In the genomic region with DNA sequence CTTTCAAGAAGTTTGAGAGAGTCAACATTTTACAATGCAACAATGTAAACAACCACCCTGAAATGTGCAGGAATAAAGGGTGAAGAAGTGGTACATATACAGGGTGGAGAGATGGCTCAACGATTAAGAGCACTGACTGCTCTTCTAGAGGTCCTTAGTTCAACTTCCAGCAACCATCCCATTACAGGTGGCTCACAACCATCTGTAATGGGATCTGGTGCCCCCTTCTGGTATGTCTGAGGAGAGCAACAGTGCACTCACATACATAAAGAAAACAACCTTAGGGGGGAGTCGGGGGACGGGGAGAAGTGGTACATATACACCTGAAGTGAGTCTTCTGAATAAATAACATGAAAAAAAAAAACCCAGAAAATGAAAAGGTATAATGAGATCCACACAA, we compare ENCODE assay signal across 9 mouse cellular contexts.
DNase-seq lines count a peak whose midpoint lies in the region; ATAC-seq and TF ChIP-seq lines count a peak whose summit lies in the region.
"Had no signal": no experiment of that assay in that cellular context is flagged by ENCODE, and none has a peak within 500 bp of the region (broad histone marks: within the 10 kb centered on the region; RNA-seq: fewer than 3 reads in every experiment).

No protein-coding gene starts in this region.

- no peaks in the 10 kb centered on the region for H3K4me1 ChIP-seq in kidney, embryonic 16.5 days (ENCODE audit: insufficient read depth, low read length)
- H3K4me1 ChIP-seq in ES-E14 (ENCODE audit: control insufficient read depth in 2 of 2, insufficient read depth in 2 of 2, low read length in 2 of 2, poor library complexity in 1 of 2), result no peaks in the 10 kb centered on the region
- H3K4me1 ChIP-seq: intestine, embryonic 15.5 days had no signal

- no peaks in the 10 kb centered on the region for H3K27me3 ChIP-seq in kidney, embryonic 16.5 days (ENCODE audit: insufficient read depth, low read length)
- H3K27me3 ChIP-seq: intestine, embryonic 15.5 days; midbrain, embryonic 12.5 days had no signal

- H3K9me3 ChIP-seq in kidney, embryonic 16.5 days (ENCODE audit: low read length), result no peaks in the 10 kb centered on the region
- H3K9me3 ChIP-seq in ES-E14 (ENCODE audit: control insufficient read depth, insufficient read depth, low read depth, low read length), result no peaks in the 10 kb centered on the region
- H3K9me3 ChIP-seq: intestine, embryonic 15.5 days; midbrain, embryonic 12.5 days had no signal

- ATAC-seq in kidney, embryonic 16.5 days (ENCODE audit: low FRiP score, low TSS enrichment), result no peak
- ATAC-seq: intestine, embryonic 15.5 days had no signal

- no peak overlapping the region for H3K27ac ChIP-seq in kidney, embryonic 16.5 days (ENCODE audit: low read length)
- H3K27ac ChIP-seq in ES-E14 (ENCODE audit: insufficient read depth, low read depth, low read length, poor library complexity, severe bottlenecking), result no peak overlapping the region
- H3K27ac ChIP-seq: intestine, embryonic 15.5 days; midbrain, embryonic 12.5 days had no signal

- in situ Hi-C loops in ES-E14 (cut with MboI; ENCODE audit: low sequenced_read_pairs in 2 of 2, unreplicated experiment in 2 of 2), result no loop called here

- WGBS in kidney, embryonic 16.5 days, result 69% methylated on average over 3 of the region's 3 CpGs

- H3K4me3 ChIP-seq in kidney, embryonic 16.5 days (ENCODE audit: low read length), result no peak overlapping the region
- no peak overlapping the region for H3K4me3 ChIP-seq in ES-E14 (ENCODE audit: insufficient read depth in 1 of 2, low read depth in 1 of 2, low read length in 2 of 2, poor library complexity in 1 of 2, severe bottlenecking in 1 of 2)
- H3K4me3 ChIP-seq: intestine, embryonic 15.5 days; midbrain, embryonic 12.5 days had no signal

- peak; percentile 17 for DNase-seq in kidney, adult 18-20 months
- peak; percentile 34 for DNase-seq in ES-E14 (ENCODE audit: low read depth, low spot score)
- DNase-seq in cerebellum, postnatal 14 days, result peak; percentile 53 to 54
- DNase-seq in lung, postnatal 25 days (ENCODE audit: low spot score), result peak; percentile 12
- DNase-seq in ovary, postnatal 10 days (ENCODE audit: low spot score), result no peak
- no peak for DNase-seq in right cerebral cortex, postnatal 4 days

- no peaks in the 10 kb centered on the region for H3K36me3 ChIP-seq in kidney, embryonic 16.5 days (ENCODE audit: insufficient read depth, low read length)
- no peaks in the 10 kb centered on the region for H3K36me3 ChIP-seq in ES-E14 (ENCODE audit: control insufficient read depth, insufficient read depth, low read length, poor library complexity, severe bottlenecking)
- H3K36me3 ChIP-seq: intestine, embryonic 15.5 days; midbrain, embryonic 12.5 days had no signal

- no peak overlapping the region for H3K4me2 ChIP-seq in kidney, embryonic 16.5 days (replicated peaks; ENCODE audit: low read depth, low read length)
- H3K4me2 ChIP-seq: intestine, embryonic 15.5 days; midbrain, embryonic 12.5 days had no signal

- H3K9ac ChIP-seq in kidney, embryonic 16.5 days (replicated peaks; ENCODE audit: low read length), result no peak overlapping the region
- H3K9ac ChIP-seq in ES-E14 (ENCODE audit: insufficient read depth, low read depth, low read length, poor library complexity, severe bottlenecking), result no peak overlapping the region
- H3K9ac ChIP-seq: intestine, embryonic 15.5 days; midbrain, embryonic 12.5 days had no signal

TF ChIP-seq in ES-E14, 5 proteins besides CTCF, POLR2A, EP300 and RAD21:
- TF ChIP-seq ZNF384 (IDR thresholded peaks at IDR 0.05; ENCODE audit: low read depth, low read length) (no peak), MAFK (IDR thresholded peaks at IDR 0.05; ENCODE audit: insufficient read depth, low read depth, low read length) (no peak), HCFC1 (IDR thresholded peaks at IDR 0.05; ENCODE audit: borderline replicate concordance, insufficient read depth, low read length) (no peak), ZC3H11A (IDR thresholded peaks at IDR 0.05; ENCODE audit: borderline replicate concordance, low read depth, low read length) (no peak), CHD2 (IDR thresholded peaks at IDR 0.05; ENCODE audit: low read depth, low read length) (no peak)

Comparison
In these comparisons a context has a peak if more than half of its experiments do, and no peak if none do; other contexts are left out.
1. DNase-seq: peak in kidney, adult 18-20 months (single experiment), ES-E14 (single experiment), cerebellum, postnatal 14 days (2 of 2) and lung, postnatal 25 days (single experiment); none in ovary, postnatal 10 days (single experiment) and right cerebral cortex, postnatal 4 days (single experiment).